Mouse (Mus musculus) MEL (cell line): ENCODE results near the gene Evx1.

Experiments
- GATA1 ChIP-seq: IDR thresholded peaks from 2 replicates; pipeline ENCODE4 v1.6.1; 2011; ENCODE audit warnings: low read depth, low read length, improper control_type of control experiment
- MAFK ChIP-seq: IDR thresholded peaks from 2 replicates; pipeline ENCODE4 v1.6.1; 2011; ENCODE audit warnings: low read depth, mild to moderate bottlenecking, low read length, improper control_type of control experiment, borderline replicate concordance
- POLR2A ChIP-seq, 2 experiments: IDR thresholded peaks; 2 replicates each; pipeline ENCODE4 v1.6.1; 2011 to 2012; ENCODE audit warnings: low read length in 2 of 2, mild to moderate bottlenecking in 2 of 2, control low read depth in 1 of 2, improper control_type of control experiment in 1 of 2, low read depth in 1 of 2, moderate library complexity in 1 of 2; ENCODE audit not compliant: control insufficient read depth in 1 of 2, insufficient read depth in 1 of 2, poor library complexity in 1 of 2
- SMC3 ChIP-seq: IDR thresholded peaks from 2 replicates; pipeline ENCODE4 v1.6.1; 2011; ENCODE audit warnings: low read depth, low read length, improper control_type of control experiment

GRCm38 (mm10) chr6:52267691-52268090 is 45.6 kb upstream of the Evx1 start:
- TF ChIP-seq GATA1, result no peak
- no peak for TF ChIP-seq SMC3
- TF ChIP-seq MAFK, result no peak
- TF ChIP-seq POLR2A (IDR thresholded peaks at IDR 0.05; ENCODE audit: control insufficient read depth in 1 of 2, insufficient read depth in 1 of 2, low read depth in 1 of 2, low read length in 2 of 2, poor library complexity in 1 of 2), result no peak
